Mouse (Mus musculus) midbrain, embryonic 16.5 days (tissue): ENCODE measurements around the gene Olfr187. TPM values are rescaled to one million over a fixed set of nuclear protein-coding genes. Genes with fewer than 3 reads are reported as not detected.
"Not testable (repeated sequence)": the region's sequence is repeated elsewhere in the genome, so short reads cannot be mapped to it uniquely, and the experiment has no call there.

ENCODE experiments used
- ATAC-seq: fragments of 200-750 bp; cut with Nextera tagmentation; 2 replicates; pipeline ENCODE4 v1.8.0; 2017; ENCODE audit warnings: moderate TSS enrichment
- H3K27ac ChIP-seq: fragments of 300-500 bp; sonication (generic); 2 replicates; pipeline ENCODE4 v1.5.1; 2014; ENCODE audit warnings: mild to moderate bottlenecking, low read length, mixed read lengths
- H3K27me3 ChIP-seq: fragments of 300-500 bp; sonication (generic); 2 replicates; pipeline ENCODE4 v1.6.1; 2014; ENCODE audit warnings: low read depth, low read length, mixed read lengths; ENCODE audit not compliant: control insufficient read depth, insufficient read depth
- H3K36me3 ChIP-seq: fragments of 300-500 bp; sonication (generic); 2 replicates; pipeline ENCODE4 v1.6.1; 2014; ENCODE audit warnings: mild to moderate bottlenecking, low read length, moderate library complexity, mixed read lengths; ENCODE audit not compliant: control insufficient read depth, insufficient read depth
- H3K4me1 ChIP-seq: fragments of 300-500 bp; sonication (generic); 2 replicates; pipeline ENCODE4 v1.6.1; 2014; ENCODE audit warnings: mild to moderate bottlenecking, low read length, mixed read lengths; ENCODE audit not compliant: control insufficient read depth, insufficient read depth
- H3K4me2 ChIP-seq: fragments of 300-500 bp; sonication (generic); 2 replicates; pipeline ENCODE4 v1.6.1; 2014; ENCODE audit warnings: mild to moderate bottlenecking, low read length, mixed read lengths
- H3K4me3 ChIP-seq: fragments of 300-500 bp; sonication (generic); 2 replicates; pipeline ENCODE4 v1.5.1; 2014; ENCODE audit warnings: low read depth, mild to moderate bottlenecking, low read length, moderate library complexity, mixed read lengths
- H3K9ac ChIP-seq: fragments of 300-500 bp; sonication (generic); 2 replicates; pipeline ENCODE4 v1.6.1; 2014; ENCODE audit warnings: low read depth, low read length, mixed read lengths
- H3K9me3 ChIP-seq: fragments of 300-500 bp; sonication (generic); replicated peaks from 2 replicates; pipeline ENCODE4 v1.6.1; 2014; ENCODE audit warnings: mild to moderate bottlenecking, low read length, mixed read lengths; ENCODE audit not compliant: control insufficient read depth, poor library complexity, severe bottlenecking
- WGBS: fragments of 180-500 bp; shearing (Covaris S2); extraction: QIAGEN DNeasy Blood & Tissue Kit; methylation state at CpG from one replicate; pipeline ENCODE4 v1.1.7; 2014; 5-methylcytosine and 5-hydroxymethylcytosine counted together
- polyA plus RNA-seq: library from polyadenylated mRNA; unstranded; fragments of >200 nt; fragmentation: Nextera tagmentation; extraction: Ambion mirVana; gene quantifications from 2 replicates; pipeline ENCODE4 v1.2.1, GENCODE M21; 2015

Olfr187 gene
- polyA plus RNA-seq = not detected in 2 replicates

DNA sequence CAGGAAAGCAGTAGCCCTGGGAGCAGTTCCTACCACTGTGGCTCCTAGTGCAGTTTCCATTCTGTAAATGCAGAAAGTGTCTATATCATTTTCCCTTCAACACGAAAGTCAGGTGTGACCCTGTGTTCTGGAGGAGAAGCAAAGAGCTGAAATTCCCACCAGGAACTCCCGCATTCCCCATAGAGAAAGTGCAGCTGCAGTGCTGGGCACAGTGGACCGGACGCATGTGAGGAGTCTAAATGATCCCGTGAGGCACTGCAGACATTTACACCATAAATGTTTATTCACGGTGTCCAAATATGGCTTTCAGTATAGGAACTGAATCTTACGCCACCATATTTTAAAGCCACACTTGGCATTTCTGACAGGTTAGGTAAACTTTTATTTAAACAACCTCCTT is at the start of gene Olfr187:
Gene Olfr187 (minus strand): TSS at position 58 of the 400 bp plus-strand sequence.
- H3K4me2 ChIP-seq = no peak within 1 kb of the TSS

DNA sequence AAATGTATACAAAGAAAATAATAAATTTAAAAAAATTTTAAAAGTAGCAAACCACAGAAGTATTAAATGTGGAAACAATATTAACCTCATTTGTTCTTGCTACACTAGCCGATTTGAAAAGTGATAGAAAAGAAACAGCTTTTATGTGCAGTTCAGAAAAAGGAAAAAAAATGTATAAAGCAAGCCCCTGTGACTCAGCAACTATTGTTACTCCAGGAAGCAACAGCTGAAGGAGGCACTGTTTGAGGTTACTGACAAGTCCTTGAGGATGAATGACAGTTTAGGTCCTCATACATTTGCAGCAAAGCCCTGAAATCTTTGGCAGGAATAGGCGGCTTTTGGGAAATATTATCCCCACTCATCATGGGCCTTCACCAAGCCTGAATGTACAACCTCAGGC is 41.5 kb upstream of the Olfr187 start:
- H3K4me3 ChIP-seq, H3K4me1 ChIP-seq, H3K27me3 ChIP-seq, H3K4me2 ChIP-seq, H3K36me3 ChIP-seq, ATAC-seq, H3K9me3 ChIP-seq, H3K27ac ChIP-seq, H3K9ac ChIP-seq: not testable (repeated sequence)
- WGBS = 85% methylated on average over 2 of the region's 2 CpGs

More for the DNA sequence above, at the start of gene Olfr187:
- H3K9ac ChIP-seq = no peak within 1 kb of the TSS
- H3K4me1 ChIP-seq = no peaks in the 10 kb centered on the region
- no peak for ATAC-seq
- WGBS = 93% methylated on average over 7 of the region's 7 CpGs
- H3K4me3 ChIP-seq = no peak within 1 kb of the TSS
- no peak within 1 kb of the TSS for H3K27ac ChIP-seq
- no peaks in the 10 kb centered on the region for H3K9me3 ChIP-seq
- no peaks in the 10 kb centered on the region for H3K36me3 ChIP-seq
- H3K27me3 ChIP-seq = no peaks in the 10 kb centered on the region

DNA sequence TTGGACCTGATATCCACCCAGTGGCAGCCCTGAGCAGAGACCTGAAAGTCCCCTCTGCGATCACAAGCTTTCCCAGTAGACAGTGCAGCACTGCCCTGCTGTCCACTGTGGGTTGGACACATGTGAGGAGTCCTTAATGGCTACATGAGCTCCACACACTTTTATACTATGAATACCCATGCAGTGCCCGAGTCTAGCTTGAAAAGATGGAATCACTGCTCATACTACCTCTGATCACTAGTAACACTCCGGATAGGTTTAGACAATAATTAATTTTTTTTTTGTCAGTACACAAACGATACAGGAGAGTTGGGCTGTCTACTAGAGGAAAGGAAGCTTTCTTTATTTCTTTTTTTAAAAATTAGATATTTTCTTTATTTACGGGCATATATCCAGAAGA is 38.3 kb upstream of the Olfr187 start, which contains the start of gene Olfr190:
Gene Olfr190 (minus strand): TSS at position 101 of the 400 bp plus-strand sequence.
- WGBS = 93% methylated on average over 5 of the region's 5 CpGs
- Histone ChIP-seq H3K9ac (no peak within 1 kb of the TSS), H3K9me3 (no peaks in the 10 kb centered on the region), H3K27me3 (no peaks in the 10 kb centered on the region), H3K4me2 (no peak within 1 kb of the TSS), H3K4me3 (no peak within 1 kb of the TSS), H3K27ac (no peak within 1 kb of the TSS), H3K4me1 (no peaks in the 10 kb centered on the region), H3K36me3 (no peaks in the 10 kb centered on the region)
- no peak for ATAC-seq

DNA sequence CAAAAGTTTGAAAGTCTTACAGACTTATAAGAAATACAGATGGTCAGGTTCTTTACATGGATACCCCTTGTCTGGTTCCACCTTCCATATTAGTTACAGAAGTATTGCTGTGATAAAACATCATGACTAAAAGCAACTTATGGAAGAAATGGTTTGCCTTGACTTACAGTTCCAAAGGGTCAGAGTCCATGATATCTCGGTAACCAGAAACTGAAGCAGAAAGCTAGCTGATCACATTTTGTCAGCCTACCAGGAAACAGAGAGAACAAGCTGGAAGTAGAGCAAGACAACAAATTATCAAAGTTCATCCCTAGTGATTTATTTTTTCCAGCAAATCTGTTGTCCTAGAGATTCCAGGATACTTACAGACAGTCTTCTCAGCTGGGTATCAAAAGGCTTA is 34.0 kb upstream of the Olfr187 start:
- no peaks in the 10 kb centered on the region for H3K36me3 ChIP-seq
- no peaks in the 10 kb centered on the region for H3K9me3 ChIP-seq
- ATAC-seq = no peak
- H3K4me1 ChIP-seq = no peaks in the 10 kb centered on the region
- no peak overlapping the region for H3K27ac ChIP-seq
- H3K9ac ChIP-seq = no peak overlapping the region
- H3K4me2 ChIP-seq = no peak overlapping the region
- no peak overlapping the region for H3K4me3 ChIP-seq
- H3K27me3 ChIP-seq = no peaks in the 10 kb centered on the region
- WGBS = 92% methylated on average over 1 of the region's 1 CpGs

DNA sequence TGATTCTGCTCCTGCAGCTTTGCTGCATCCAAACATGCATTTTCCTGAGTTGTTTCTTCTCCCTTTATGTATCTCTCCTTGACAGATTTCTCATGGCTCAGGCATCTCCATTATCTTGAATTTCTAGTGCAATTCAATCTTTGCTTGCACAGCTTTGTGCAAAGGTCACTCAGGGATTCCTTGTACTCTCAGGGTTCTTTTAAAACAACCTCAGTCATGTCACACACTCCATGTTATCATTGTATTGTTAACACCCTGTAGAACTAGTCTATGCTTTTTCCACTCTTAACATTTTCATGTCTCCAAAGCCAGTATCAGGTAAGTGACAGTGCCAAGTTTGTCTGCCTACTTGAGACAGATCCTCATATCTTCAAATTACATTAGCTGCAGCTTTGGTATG is 32.2 kb upstream of the Olfr187 start:
- H3K27me3 ChIP-seq = no peaks in the 10 kb centered on the region
- no peaks in the 10 kb centered on the region for H3K9me3 ChIP-seq
- H3K4me1 ChIP-seq = no peaks in the 10 kb centered on the region
- H3K36me3 ChIP-seq = no peaks in the 10 kb centered on the region
- no peak overlapping the region for H3K27ac ChIP-seq
- H3K9ac ChIP-seq = no peak overlapping the region
- ATAC-seq = no peak
- no peak overlapping the region for H3K4me2 ChIP-seq
- no peak overlapping the region for H3K4me3 ChIP-seq

DNA sequence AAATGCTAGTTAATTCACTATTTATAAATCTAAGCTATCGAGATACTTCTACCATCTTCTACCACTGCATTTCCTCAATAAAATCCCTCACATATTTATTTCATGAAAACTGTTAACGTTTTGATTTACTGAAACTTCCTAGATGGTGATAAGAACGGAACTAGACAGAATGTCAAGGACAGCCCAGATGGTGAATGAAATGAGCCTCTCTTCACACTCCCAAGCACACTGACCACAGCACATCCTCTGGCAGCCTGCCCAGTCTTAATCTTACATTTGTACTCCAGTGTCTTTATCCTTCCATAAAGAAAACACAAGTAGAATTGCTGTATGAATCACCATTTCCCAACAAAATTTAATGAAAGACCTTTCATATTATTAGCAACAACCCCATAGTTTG is 22.8 kb upstream of the Olfr187 start:
- H3K9ac ChIP-seq, H3K4me2 ChIP-seq, ATAC-seq, H3K9me3 ChIP-seq, H3K27ac ChIP-seq, H3K36me3 ChIP-seq, H3K4me1 ChIP-seq, H3K4me3 ChIP-seq, H3K27me3 ChIP-seq: not testable (repeated sequence)
- WGBS = 69% methylated on average over 3 of the region's 3 CpGs

DNA sequence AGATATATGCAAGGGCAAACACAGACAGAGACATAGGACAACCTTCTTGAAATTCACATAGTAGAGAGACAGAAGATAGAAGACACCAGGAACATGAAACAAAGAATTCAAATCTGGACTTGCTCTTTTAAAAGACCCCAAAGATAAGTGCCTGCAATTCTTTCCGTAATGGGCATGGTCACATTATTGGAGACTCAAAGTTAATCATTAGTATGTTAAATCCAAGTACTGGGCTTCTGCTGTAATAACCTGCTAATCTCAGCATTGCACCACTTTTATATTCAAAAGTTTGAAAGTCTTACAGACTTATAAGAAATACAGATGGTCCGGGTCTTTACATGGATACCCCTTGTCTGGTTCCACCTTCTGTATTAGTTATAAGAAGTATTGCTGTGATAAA is 9.7 kb upstream of the Olfr187 start:
- not testable (repeated sequence) for H3K27ac ChIP-seq, H3K4me3 ChIP-seq, H3K9ac ChIP-seq, H3K27me3 ChIP-seq, H3K36me3 ChIP-seq, H3K9me3 ChIP-seq, ATAC-seq, H3K4me1 ChIP-seq, H3K4me2 ChIP-seq
- 94% methylated on average over 2 of the region's 2 CpGs for WGBS

DNA sequence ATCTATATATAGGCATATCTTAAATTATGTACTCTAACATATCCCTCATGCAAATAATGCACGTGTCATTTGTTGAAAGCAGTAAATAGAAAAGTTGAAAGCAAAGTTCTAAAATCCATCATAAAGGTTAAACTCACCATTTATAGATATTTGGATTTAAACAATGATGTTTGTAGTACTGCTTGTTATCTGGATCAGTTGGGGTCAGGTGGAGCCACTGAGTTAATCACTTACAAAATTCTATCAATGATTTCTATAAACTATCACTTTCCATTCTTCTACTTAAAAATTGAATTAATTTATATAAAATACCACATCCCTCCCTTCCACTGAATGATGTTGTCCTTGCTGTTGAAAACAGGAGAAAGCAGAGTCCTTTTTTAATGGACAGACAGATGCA is 9.3 kb upstream of the Olfr187 start:
- Histone ChIP-seq H3K4me1 (no peaks in the 10 kb centered on the region), H3K4me2 (no peak overlapping the region), H3K36me3 (no peaks in the 10 kb centered on the region), H3K27me3 (no peaks in the 10 kb centered on the region), H3K9me3 (no peaks in the 10 kb centered on the region), H3K27ac (no peak overlapping the region), H3K9ac (no peak overlapping the region), H3K4me3 (no peak overlapping the region)
- no peak for ATAC-seq
- 81% methylated on average over 1 of the region's 1 CpGs for WGBS

DNA sequence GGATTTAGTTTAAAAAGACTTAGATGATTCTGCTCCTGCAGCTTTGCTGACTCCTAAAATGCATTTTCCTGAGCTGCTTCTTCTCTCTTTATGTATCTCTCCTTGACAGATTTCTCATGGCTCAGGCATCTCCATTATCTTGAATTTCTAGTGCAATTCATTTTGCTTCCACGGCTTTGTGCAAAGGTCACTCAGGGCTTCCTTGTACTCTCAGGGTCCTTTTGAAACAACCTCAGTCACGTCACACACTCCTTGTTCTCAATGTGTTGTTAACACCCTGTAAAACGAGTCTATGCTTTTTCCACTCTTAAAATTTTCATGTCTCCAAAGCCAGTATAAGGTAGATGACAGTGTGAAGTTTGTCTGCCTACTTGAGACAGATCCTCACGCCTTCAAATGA is 8.0 kb upstream of the Olfr187 start:
- no peaks in the 10 kb centered on the region for H3K27me3 ChIP-seq
- no peak for ATAC-seq
- H3K27ac ChIP-seq = no peak overlapping the region
- H3K4me1 ChIP-seq = no peaks in the 10 kb centered on the region
- H3K4me3 ChIP-seq = no peak overlapping the region
- H3K9ac ChIP-seq = no peak overlapping the region
- no peaks in the 10 kb centered on the region for H3K9me3 ChIP-seq
- no peak overlapping the region for H3K4me2 ChIP-seq
- WGBS = 73% methylated on average over 4 of the region's 4 CpGs
- no peaks in the 10 kb centered on the region for H3K36me3 ChIP-seq

DNA sequence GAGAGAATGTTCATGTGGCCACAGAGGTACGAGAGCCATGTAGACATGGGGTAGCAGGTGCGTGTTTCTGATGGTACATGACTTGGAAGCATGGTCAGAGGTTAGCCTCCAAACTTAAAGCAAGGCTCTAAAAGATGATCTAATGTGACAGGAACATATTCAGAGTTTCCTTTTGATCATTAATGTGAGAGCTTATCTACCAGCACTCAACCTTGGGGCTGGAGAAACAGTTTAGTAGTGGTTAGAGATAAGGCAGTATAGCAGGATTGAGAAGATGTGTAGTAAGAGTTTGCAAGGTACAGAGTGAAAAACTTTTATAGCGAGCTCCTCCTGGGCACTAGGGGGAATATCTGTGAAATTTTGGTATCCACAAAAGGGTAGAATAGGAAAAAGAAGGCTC is 6.3 kb upstream of the Olfr187 start:
- Histone ChIP-seq H3K9me3 (no peaks in the 10 kb centered on the region), H3K27me3 (no peaks in the 10 kb centered on the region), H3K4me3 (no peak overlapping the region), H3K4me2 (no peak overlapping the region), H3K27ac (no peak overlapping the region), H3K36me3 (no peaks in the 10 kb centered on the region), H3K4me1 (no peaks in the 10 kb centered on the region), H3K9ac (no peak overlapping the region)
- no peak for ATAC-seq
- WGBS = 88% methylated on average over 3 of the region's 3 CpGs
